Mouse (Mus musculus) kidney, postnatal 25 days (tissue): ENCODE measurements around the gene Tbl1xr1.

Experiments used
- DNase-seq, 2 experiments: peaks; one replicate each; pipeline ENCODE4 v3.0.0; 2021; ENCODE audit warnings: mixed read lengths in 2 of 2

Gene Tbl1xr1

GRCm38 (mm10) chr3:22076561-22076935 lies at the start of gene Tbl1xr1:
Gene Tbl1xr1 (plus strand): TSS chr3:22076652.
- DNase-seq = peak; percentile 96 to 98

- no peak for DNase-seq
These were observed 38.4 kb upstream of the Tbl1xr1 start for GRCm38 (mm10) chr3:22038004-22038403.

- DNase-seq = no peak
These were observed 37.2 kb upstream of the Tbl1xr1 start for GRCm38 (mm10) chr3:22039036-22039795.

- DNase-seq = no peak
These were observed 35.8 kb upstream of the Tbl1xr1 start for GRCm38 (mm10) chr3:22040627-22041026.

GRCm38 (mm10) chr3:22047203-22047602 lies 29.2 kb upstream of the Tbl1xr1 start:
- peak; percentile 43 to 63 for DNase-seq

- no peak for DNase-seq
These were observed 19.7 kb upstream of the Tbl1xr1 start for GRCm38 (mm10) chr3:22056664-22057328.

- DNase-seq = no peak
These were observed 18.1 kb upstream of the Tbl1xr1 start for GRCm38 (mm10) chr3:22058206-22058804.

- DNase-seq = no peak
These were observed 15.3 kb upstream of the Tbl1xr1 start for GRCm38 (mm10) chr3:22061163-22061562.

GRCm38 (mm10) chr3:22068621-22069020 lies 7.8 kb upstream of the Tbl1xr1 start:
- DNase-seq = no peak

GRCm38 (mm10) chr3:22073916-22074315 lies 2.5 kb upstream of the Tbl1xr1 start:
- DNase-seq = no peak

- peak; percentile 43 to 78 for DNase-seq
These were observed 1.7 kb upstream of the Tbl1xr1 start for GRCm38 (mm10) chr3:22074591-22075294.

GRCm38 (mm10) chr3:22075517-22075886 lies 950 bp upstream of the Tbl1xr1 start:
- peak in 1 of 2 experiments; percentile 31 for DNase-seq

- peak; percentile 95 to 97 for DNase-seq
These were observed 428 bp upstream of the Tbl1xr1 start for GRCm38 (mm10) chr3:22075887-22076560.

GRCm38 (mm10) chr3:22076936-22077656 lies 644 bp downstream of the Tbl1xr1 start:
- DNase-seq = no peak

- peak; percentile 52 to 66 for DNase-seq
These were observed 1.4 kb downstream of the Tbl1xr1 start for GRCm38 (mm10) chr3:22077657-22078475.

- DNase-seq = no peak
These were observed 2.1 kb downstream of the Tbl1xr1 start for GRCm38 (mm10) chr3:22078529-22078928.

GRCm38 (mm10) chr3:22081869-22082268 lies 5.4 kb downstream of the Tbl1xr1 start:
- no peak for DNase-seq

- no peak for DNase-seq
These were observed 6.4 kb downstream of the Tbl1xr1 start for GRCm38 (mm10) chr3:22082823-22083222.

- DNase-seq = peak; percentile 27 to 79
These were observed 8.0 kb downstream of the Tbl1xr1 start for GRCm38 (mm10) chr3:22084222-22084996.

GRCm38 (mm10) chr3:22089825-22090224 lies 13.4 kb downstream of the Tbl1xr1 start:
- DNase-seq = no peak
